Mouse (Mus musculus): Measurements from ENCODE around the gene Auts2. TPM values are rescaled to one million over a fixed set of nuclear protein-coding genes. Genes with fewer than 3 reads are reported as not detected.

Gene Auts2
- total and polyA plus RNA-seq, 3 experiments: 16.9 to 35.7 (median 28.1) TPM

DNA sequence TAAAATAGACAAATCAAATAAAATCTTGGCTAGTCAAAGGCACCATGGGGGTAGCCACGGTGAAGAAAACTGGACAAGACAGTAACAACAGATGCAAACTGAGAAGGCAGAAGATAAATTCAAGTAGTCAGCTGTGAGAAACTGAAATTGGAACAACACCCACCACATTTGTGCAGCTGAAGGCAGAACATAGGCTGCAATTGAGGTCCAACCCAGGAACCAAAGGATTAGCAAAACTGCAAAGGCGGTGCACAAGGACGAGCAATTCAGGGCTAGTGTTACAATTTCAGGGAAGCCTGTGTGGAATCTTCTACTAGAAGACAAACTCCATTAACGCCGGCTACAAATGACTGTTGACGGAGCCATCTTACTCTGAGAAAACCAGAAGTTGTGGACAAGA is 550.9 kb downstream of the Auts2 start:
- no peaks in the 10 kb centered on the region for H3K27me3 ChIP-seq (ENCODE audit: control insufficient read depth, insufficient read depth, low read length)
- no peaks in the 10 kb centered on the region for H3K36me3 ChIP-seq (ENCODE audit: control insufficient read depth, insufficient read depth, low read length)
- no peak overlapping the region for H3K9ac ChIP-seq (ENCODE audit: low read depth, low read length)
- TF ChIP-seq CTCF (IDR thresholded peaks at IDR 0.05) (no peak), EP300 (IDR thresholded peaks at IDR 0.05; ENCODE audit: insufficient read depth, low read depth, low read length) (no peak), POLR2A (IDR thresholded peaks at IDR 0.05; ENCODE audit: insufficient read depth, low read depth, low read length) (no peak)
- no peak overlapping the region for H3K27ac ChIP-seq
- intact Hi-C loops (cut with DNase I): no loop called here
- no peaks in the 10 kb centered on the region for H3K4me1 ChIP-seq (ENCODE audit: control insufficient read depth, insufficient read depth, low read length)
- WGBS: 92% methylated on average over 6 of the region's 6 CpGs
- DNase-seq: no peak
- no peaks in the 10 kb centered on the region for H3K79me2 ChIP-seq (replicated peaks; ENCODE audit: control insufficient read depth, insufficient read depth, low read length)
- no peak overlapping the region for H3K4me3 ChIP-seq

DNA sequence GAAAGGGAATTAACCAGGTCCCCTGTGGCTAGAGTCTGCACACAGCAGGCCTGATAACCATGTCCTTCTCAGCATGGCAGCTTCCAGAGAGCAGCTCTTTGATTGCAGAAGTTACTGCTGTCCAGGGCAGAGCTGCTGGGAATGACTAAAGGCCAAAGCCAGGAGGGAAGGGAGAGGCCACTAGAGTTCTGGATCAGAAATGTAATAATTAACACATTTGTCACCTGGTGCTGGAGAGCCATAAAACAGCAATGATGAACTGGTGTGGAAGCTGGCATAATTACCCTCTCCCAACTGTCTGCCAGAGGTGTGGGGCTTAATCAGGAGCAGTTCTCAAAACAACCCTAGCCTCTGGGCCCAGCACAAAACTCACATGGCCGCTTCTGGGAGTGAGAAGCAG is 552.6 kb downstream of the Auts2 start:
- H3K79me2 ChIP-seq (replicated peaks; ENCODE audit: control insufficient read depth, insufficient read depth, low read length): no peaks in the 10 kb centered on the region
- no peaks in the 10 kb centered on the region for H3K4me1 ChIP-seq (ENCODE audit: control insufficient read depth, insufficient read depth, low read length)
- H3K36me3 ChIP-seq (ENCODE audit: control insufficient read depth, insufficient read depth, low read length): no peaks in the 10 kb centered on the region
- H3K27ac ChIP-seq: no peak overlapping the region
- no peak for DNase-seq
- TF ChIP-seq EP300 (IDR thresholded peaks at IDR 0.05; ENCODE audit: insufficient read depth, low read depth, low read length) (no peak), CTCF (IDR thresholded peaks at IDR 0.05) (no peak), POLR2A (IDR thresholded peaks at IDR 0.05; ENCODE audit: insufficient read depth, low read depth, low read length) (no peak)
- no peak overlapping the region for H3K4me3 ChIP-seq
- no peak overlapping the region for H3K9ac ChIP-seq (ENCODE audit: low read depth, low read length)
- no peaks in the 10 kb centered on the region for H3K27me3 ChIP-seq (ENCODE audit: control insufficient read depth, insufficient read depth, low read length)
- WGBS: 100% methylated on average over 1 of the region's 1 CpGs
- intact Hi-C loops (cut with DNase I): no loop called here

DNA sequence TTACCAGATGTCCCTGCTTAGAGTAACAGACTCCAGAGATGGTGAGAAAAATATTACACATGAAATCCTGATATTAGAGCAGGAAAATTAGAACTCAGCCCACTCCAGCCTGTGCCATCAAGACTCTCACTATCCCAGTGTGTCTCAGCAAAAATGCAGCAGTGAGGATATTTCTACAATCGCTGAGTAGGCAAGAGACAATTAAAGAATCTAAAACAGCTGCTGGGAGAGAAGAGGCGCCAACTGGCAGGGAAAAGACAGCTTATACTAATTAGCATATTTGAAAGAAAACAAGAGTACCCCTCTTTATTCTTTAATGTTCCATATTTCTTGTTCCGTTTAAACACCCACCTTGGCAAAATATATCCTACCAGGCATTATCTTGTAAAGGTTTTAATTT is 561.7 kb downstream of the Auts2 start:
- Histone ChIP-seq H3K27ac (no peak overlapping the region), H3K27me3 (ENCODE audit: control insufficient read depth, insufficient read depth, low read length) (no peaks in the 10 kb centered on the region), H3K4me3 (no peak overlapping the region), H3K4me1 (ENCODE audit: control insufficient read depth, insufficient read depth, low read length) (no peaks in the 10 kb centered on the region), H3K9ac (ENCODE audit: low read depth, low read length) (no peak overlapping the region), H3K79me2 (replicated peaks; ENCODE audit: control insufficient read depth, insufficient read depth, low read length) (no peaks in the 10 kb centered on the region), H3K36me3 (ENCODE audit: control insufficient read depth, insufficient read depth, low read length) (no peaks in the 10 kb centered on the region)
- TF ChIP-seq EP300 (IDR thresholded peaks at IDR 0.05; ENCODE audit: insufficient read depth, low read depth, low read length) (no peak), POLR2A (IDR thresholded peaks at IDR 0.05; ENCODE audit: insufficient read depth, low read depth, low read length) (no peak), CTCF (IDR thresholded peaks at IDR 0.05) (no peak)
- intact Hi-C loops (cut with DNase I): no loop called here
- no peak for DNase-seq
- 83% methylated on average over 3 of the region's 3 CpGs for WGBS

DNA sequence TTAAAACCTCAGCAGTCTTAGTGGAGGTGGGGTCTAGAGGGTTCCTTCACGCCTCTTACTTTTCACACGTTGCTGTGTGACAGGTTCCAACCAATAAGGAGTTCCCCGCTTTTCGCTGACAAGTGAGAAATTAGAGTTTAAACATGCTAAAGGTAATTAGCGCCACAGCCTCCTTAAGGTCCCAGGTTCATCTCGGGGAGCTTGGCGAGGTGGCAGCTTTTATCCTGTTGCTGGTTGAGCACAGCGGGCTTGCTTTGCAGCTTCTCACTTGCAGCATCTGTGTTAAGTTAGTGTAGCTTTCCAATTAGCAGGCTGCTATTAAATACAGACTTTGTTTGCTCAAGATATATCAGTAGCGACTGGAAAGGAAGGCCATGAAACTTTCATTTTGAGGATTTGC is 564.2 kb downstream of the Auts2 start:
- WGBS: 83% methylated on average over 9 of the region's 9 CpGs
- DNase-seq: no peak
- Histone ChIP-seq H3K4me3 (no peak overlapping the region), H3K27ac (no peak overlapping the region), H3K79me2 (replicated peaks; ENCODE audit: control insufficient read depth, insufficient read depth, low read length) (no peaks in the 10 kb centered on the region), H3K4me1 (ENCODE audit: control insufficient read depth, insufficient read depth, low read length) (no peaks in the 10 kb centered on the region), H3K36me3 (ENCODE audit: control insufficient read depth, insufficient read depth, low read length) (no peaks in the 10 kb centered on the region), H3K9ac (ENCODE audit: low read depth, low read length) (no peak overlapping the region), H3K27me3 (ENCODE audit: control insufficient read depth, insufficient read depth, low read length) (no peaks in the 10 kb centered on the region)
- TF ChIP-seq EP300 (IDR thresholded peaks at IDR 0.05; ENCODE audit: insufficient read depth, low read depth, low read length) (no peak), POLR2A (IDR thresholded peaks at IDR 0.05; ENCODE audit: insufficient read depth, low read depth, low read length) (no peak), CTCF (IDR thresholded peaks at IDR 0.05) (no peak)
- intact Hi-C loops (cut with DNase I): no loop called here

DNA sequence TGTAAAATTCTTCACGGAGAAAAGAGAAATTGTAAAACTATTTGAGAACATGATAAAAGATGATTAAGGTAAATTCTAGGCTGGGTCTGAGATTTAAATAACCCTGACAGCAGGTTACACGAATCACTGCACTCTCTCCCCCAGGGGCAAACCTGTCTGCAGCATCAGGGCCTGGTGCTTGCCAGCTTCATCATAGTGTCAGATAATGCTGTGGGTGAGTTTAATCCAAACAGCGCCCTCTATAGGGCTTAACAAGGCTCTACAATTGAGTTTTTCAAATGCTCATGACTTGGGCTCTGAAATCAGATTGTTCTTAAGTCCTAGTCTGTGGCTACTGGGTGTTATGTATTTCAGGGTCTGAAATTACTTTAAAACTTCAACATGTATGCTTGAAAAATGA is 565.6 kb downstream of the Auts2 start:
- Histone ChIP-seq H3K79me2 (replicated peaks; ENCODE audit: control insufficient read depth, insufficient read depth, low read length) (no peaks in the 10 kb centered on the region), H3K27ac (no peak overlapping the region), H3K9ac (ENCODE audit: low read depth, low read length) (no peak overlapping the region), H3K4me1 (ENCODE audit: control insufficient read depth, insufficient read depth, low read length) (no peaks in the 10 kb centered on the region), H3K4me3 (no peak overlapping the region), H3K27me3 (ENCODE audit: control insufficient read depth, insufficient read depth, low read length) (no peaks in the 10 kb centered on the region), H3K36me3 (ENCODE audit: control insufficient read depth, insufficient read depth, low read length) (no peaks in the 10 kb centered on the region)
- TF ChIP-seq POLR2A (IDR thresholded peaks at IDR 0.05; ENCODE audit: insufficient read depth, low read depth, low read length) (no peak), CTCF (IDR thresholded peaks at IDR 0.05) (peak; percentile 51)
- no peak for DNase-seq
- WGBS: 75% methylated on average over 3 of the region's 3 CpGs
- intact Hi-C loops (cut with DNase I): no loop called here

GRCm38 (mm10) chr5:131971901-131972300 is 571.2 kb downstream of the Auts2 start:
- H3K4me3 ChIP-seq: no peak overlapping the region
- no peaks in the 10 kb centered on the region for H3K79me2 ChIP-seq (replicated peaks; ENCODE audit: control insufficient read depth, insufficient read depth, low read length)
- H3K27ac ChIP-seq: no peak overlapping the region
- no peak overlapping the region for H3K9ac ChIP-seq (ENCODE audit: low read depth, low read length)
- TF ChIP-seq CTCF (IDR thresholded peaks at IDR 0.05): no peak
- TF ChIP-seq EP300 (IDR thresholded peaks at IDR 0.05; ENCODE audit: insufficient read depth, low read depth, low read length): no peak
- TF ChIP-seq POLR2A (IDR thresholded peaks at IDR 0.05; ENCODE audit: insufficient read depth, low read depth, low read length): no peak
- H3K4me1 ChIP-seq (ENCODE audit: control insufficient read depth, insufficient read depth, low read length): no peaks in the 10 kb centered on the region; the same call in 1 of the 2 replicates
- no peaks in the 10 kb centered on the region for H3K27me3 ChIP-seq (ENCODE audit: control insufficient read depth, insufficient read depth, low read length)
- DNase-seq: no peak
- H3K36me3 ChIP-seq (ENCODE audit: control insufficient read depth, insufficient read depth, low read length): no peaks in the 10 kb centered on the region
- 82% methylated on average over 2 of the region's 2 CpGs for WGBS
- intact Hi-C loops (cut with DNase I): no loop called here

All from heart, adult 2 months (tissue).